Mouse (Mus musculus) heart, adult 11 months (tissue): Measurements from ENCODE around the gene Plk5.
A peak's percentile ranks its signal among the peaks of the same experiment; 100 is the strongest.
"Not testable (repeated sequence)": the region's sequence is repeated elsewhere in the genome, so short reads cannot be mapped to it uniquely, and the experiment has no call there.

ENCODE experiments used
- DNase-seq: peaks from one replicate; pipeline ENCODE4 v3.0.0; 2022

Gene Plk5

GRCm38 (mm10) chr10:80331636-80332524 is 24.4 kb upstream of the Plk5 start:
- no peak for DNase-seq

GRCm38 (mm10) chr10:80332525-80332989 is 23.7 kb upstream of the Plk5 start:
- DNase-seq, result no peak

GRCm38 (mm10) chr10:80336263-80336662 is 20.0 kb upstream of the Plk5 start:
- no peak for DNase-seq

- DNase-seq, result peak; percentile 98
Measured at GRCm38 (mm10) chr10:80339941-80340750, 16.1 kb upstream of the Plk5 start.

GRCm38 (mm10) chr10:80341026-80341425 is 15.2 kb upstream of the Plk5 start:
- peak; percentile 93 for DNase-seq

GRCm38 (mm10) chr10:80341491-80342304 is 14.6 kb upstream of the Plk5 start:
- DNase-seq, result peak; percentile 94

- peak; percentile 93 for DNase-seq
Measured at GRCm38 (mm10) chr10:80342305-80342748, 13.9 kb upstream of the Plk5 start.

- DNase-seq, result peak; percentile 97
Measured at GRCm38 (mm10) chr10:80342749-80343424, 13.4 kb upstream of the Plk5 start.

- DNase-seq, result peak; percentile 95
Measured at GRCm38 (mm10) chr10:80343425-80343895, 12.8 kb upstream of the Plk5 start.

- peak; percentile 98 for DNase-seq
Measured at GRCm38 (mm10) chr10:80344131-80344661, 12.1 kb upstream of the Plk5 start.

GRCm38 (mm10) chr10:80345122-80345521 is 11.1 kb upstream of the Plk5 start:
- DNase-seq, result peak; percentile 95

- not testable (repeated sequence) for DNase-seq
Measured at GRCm38 (mm10) chr10:80345929-80346328, 10.3 kb upstream of the Plk5 start.

GRCm38 (mm10) chr10:80347514-80347967 is 8.7 kb upstream of the Plk5 start:
- DNase-seq, result peak; percentile 97

- peak; percentile 99 for DNase-seq
Measured at GRCm38 (mm10) chr10:80348244-80348781, 7.9 kb upstream of the Plk5 start, which contains the start of gene Adamtsl5. Adamtsl5 (minus strand) TSS chr10:80348412.

- DNase-seq, result peak; percentile 97
Measured at GRCm38 (mm10) chr10:80348981-80349380, 7.3 kb upstream of the Plk5 start.

GRCm38 (mm10) chr10:80350292-80350691 is 6.0 kb upstream of the Plk5 start:
- DNase-seq, result peak; percentile 97

- no peak for DNase-seq
Measured at GRCm38 (mm10) chr10:80351896-80352295, 4.4 kb upstream of the Plk5 start.

- DNase-seq, result no peak
Measured at GRCm38 (mm10) chr10:80352727-80353126, 3.5 kb upstream of the Plk5 start.

GRCm38 (mm10) chr10:80355431-80355830 is 828 bp upstream of the Plk5 start:
- DNase-seq, result no peak

GRCm38 (mm10) chr10:80356737-80357136 is 478 bp downstream of the Plk5 start:
- DNase-seq, result no peak

GRCm38 (mm10) chr10:80357336-80357735 is 1.1 kb downstream of the Plk5 start:
- DNase-seq, result no peak
